Mouse (Mus musculus) embryonic stem cell, embryonic (primary cell): ENCODE data around the gene Atg5.

Experiments used
- CTCF ChIA-PET, 4 experiments: fragments of 300-600 bp in 2 of 4; fragments of 350-600 bp in 2 of 4; sonication (Branson Sonifier 250); formaldehyde crosslinking; loops; one replicate each; lab custom pipeline; 2022; ENCODE audit warnings: inconsistent platforms in 2 of 4; lab: Charles Lee
- POLR2A ChIA-PET, 4 experiments: fragments of 300-600 bp in 2 of 4; fragments of 350-600 bp in 2 of 4; sonication (Branson Sonifier 250); formaldehyde crosslinking; loops; one replicate each; lab custom pipeline; 2022; ENCODE audit warnings: antibody characterized with exemption in 4 of 4, inconsistent platforms in 1 of 4; lab: Charles Lee

Atg5 gene

GRCm38 (mm10) chr10:44362435-44362834 lies 94.3 kb downstream of the Atg5 start:
- ChIA-PET CTCF (interaction anchor here in 1 of 4 experiments (0.6 kb wide), 1 partner anchor 158 kb away, joined by 3 read pairs; no protein-coding TSS in a partner anchor), POLR2A (interaction anchor here in 2 of 4 experiments (1.0 to 2.5 kb wide), 2 partner anchors 29 to 83 kb away, joined by 3 to 16 read pairs; no protein-coding TSS in a partner anchor)

- ChIA-PET CTCF (interaction anchor here in 1 of 4 experiments (0.6 kb wide), 1 partner anchor 158 kb away, joined by 3 read pairs; no protein-coding TSS in a partner anchor), POLR2A (interaction anchor here in 1 of 4 experiments (1.0 kb wide), 1 partner anchor 83 kb away, joined by 3 read pairs; no protein-coding TSS in a partner anchor)
Measured at GRCm38 (mm10) chr10:44362846-44363245, 94.7 kb downstream of the Atg5 start.

GRCm38 (mm10) chr10:44366186-44366585 lies 98.0 kb downstream of the Atg5 start:
- ChIA-PET POLR2A (interaction anchor here in 2 of 4 experiments (0.7 to 21.0 kb wide), 11 partner anchors 8 to 117 kb away, joined by 3 to 296 read pairs (median 6); no protein-coding TSS in a partner anchor), CTCF (interaction anchor here in 2 of 4 experiments (0.6 kb wide), 2 partner anchors 50 to 94 kb away, joined by 3 to 7 read pairs; no protein-coding TSS in a partner anchor)

- ChIA-PET CTCF (interaction anchor here in 2 of 4 experiments (0.6 to 0.8 kb wide), 2 partner anchors 51 to 720 kb away, joined by 3 read pairs; no protein-coding TSS in a partner anchor), POLR2A (interaction anchor here (0.6 to 21.0 kb wide), 28 partner anchors 8 to 654 kb away, joined by 3 to 296 read pairs (median 4); no protein-coding TSS in a partner anchor)
Measured at GRCm38 (mm10) chr10:44367043-44367442, 98.9 kb downstream of the Atg5 start.

GRCm38 (mm10) chr10:44368596-44368995 lies 100.4 kb downstream of the Atg5 start:
- ChIA-PET CTCF (interaction anchor here in 3 of 4 experiments (0.6 to 0.7 kb wide), 3 partner anchors 22 to 1303 kb away, joined by 4 to 6 read pairs (median 4); no protein-coding TSS in a partner anchor), POLR2A (interaction anchor here in 3 of 4 experiments (0.6 to 21.0 kb wide), 41 partner anchors 8 to 704 kb away, joined by 3 to 296 read pairs (median 5); no protein-coding TSS in a partner anchor)

GRCm38 (mm10) chr10:44370666-44371065 lies 102.5 kb downstream of the Atg5 start:
- POLR2A ChIA-PET, result interaction anchor here (0.7 to 21.0 kb wide), 18 partner anchors 9 to 145 kb away, joined by 3 to 296 read pairs (median 4); no protein-coding TSS in a partner anchor
- CTCF ChIA-PET, result interaction anchor here in 2 of 4 experiments (0.5 to 0.6 kb wide), 2 partner anchors 83 to 1690 kb away, joined by 5 to 6 read pairs; no protein-coding TSS in a partner anchor

GRCm38 (mm10) chr10:44372210-44372609 lies 104.1 kb downstream of the Atg5 start:
- POLR2A ChIA-PET, result interaction anchor here in 2 of 4 experiments (1.1 to 21.0 kb wide), 5 partner anchors 9 to 20 kb away, joined by 3 to 296 read pairs (median 4); no protein-coding TSS in a partner anchor
- CTCF ChIA-PET, result no interaction called here

- CTCF ChIA-PET, result no interaction called here
- POLR2A ChIA-PET, result interaction anchor here in 3 of 4 experiments (0.6 to 21.0 kb wide), 6 partner anchors 16 to 866 kb away, joined by 3 to 296 read pairs (median 4); no protein-coding TSS in a partner anchor
Measured at GRCm38 (mm10) chr10:44374678-44375077, 106.5 kb downstream of the Atg5 start.

GRCm38 (mm10) chr10:44375501-44375900 lies 107.3 kb downstream of the Atg5 start:
- ChIA-PET CTCF (no interaction called here), POLR2A (interaction anchor here in 2 of 4 experiments (0.7 to 21.0 kb wide), 3 partner anchors 15 to 67 kb away, joined by 3 to 296 read pairs (median 3); no protein-coding TSS in a partner anchor)

GRCm38 (mm10) chr10:44377821-44378220 lies 109.7 kb downstream of the Atg5 start:
- POLR2A ChIA-PET, result interaction anchor here in 1 of 4 experiments (0.9 to 21.0 kb wide), 3 partner anchors 9 to 41 kb away, joined by 3 to 296 read pairs (median 3); no protein-coding TSS in a partner anchor
- CTCF ChIA-PET, result no interaction called here

- POLR2A ChIA-PET, result interaction anchor here in 2 of 4 experiments (0.9 to 21.0 kb wide), 6 partner anchors 11 to 65 kb away, joined by 3 to 296 read pairs (median 4); no protein-coding TSS in a partner anchor
- CTCF ChIA-PET, result no interaction called here
Measured at GRCm38 (mm10) chr10:44378403-44378802, 110.2 kb downstream of the Atg5 start.

- ChIA-PET CTCF (interaction anchor here in 1 of 4 experiments (0.7 kb wide), 1 partner anchor 17 kb away, joined by 11 read pairs; no protein-coding TSS in a partner anchor), POLR2A (interaction anchor here in 3 of 4 experiments (0.9 to 21.0 kb wide), 17 partner anchors 9 to 60 kb away, joined by 3 to 296 read pairs (median 6); no protein-coding TSS in a partner anchor)
Measured at GRCm38 (mm10) chr10:44380476-44381208, 112.5 kb downstream of the Atg5 start.

GRCm38 (mm10) chr10:44381397-44381796 lies 113.2 kb downstream of the Atg5 start:
- ChIA-PET POLR2A (interaction anchor here (0.6 to 21.0 kb wide), 22 partner anchors 9 to 83 kb away, joined by 3 to 296 read pairs (median 6); no protein-coding TSS in a partner anchor), CTCF (interaction anchor here in 2 of 4 experiments (0.7 kb wide), 4 partner anchors 16 to 878 kb away, joined by 3 to 11 read pairs (median 5); no protein-coding TSS in a partner anchor)

GRCm38 (mm10) chr10:44381948-44382347 lies 113.8 kb downstream of the Atg5 start:
- ChIA-PET POLR2A (interaction anchor here (0.6 to 21.0 kb wide), 21 partner anchors 8 to 82 kb away, joined by 3 to 296 read pairs (median 6); no protein-coding TSS in a partner anchor), CTCF (interaction anchor here in 2 of 4 experiments (0.7 kb wide), 3 partner anchors 618 to 877 kb away, joined by 3 to 6 read pairs (median 4); no protein-coding TSS in a partner anchor)

GRCm38 (mm10) chr10:44383213-44383612 lies 115.1 kb downstream of the Atg5 start:
- CTCF ChIA-PET, result interaction anchor here in 1 of 4 experiments (0.6 kb wide), 1 partner anchor 41 kb away, joined by 3 read pairs; no protein-coding TSS in a partner anchor

GRCm38 (mm10) chr10:44385227-44385626 lies 117.1 kb downstream of the Atg5 start:
- ChIA-PET CTCF (interaction anchor here in 1 of 4 experiments (0.7 kb wide), 1 partner anchor 136 kb away, joined by 3 read pairs; no protein-coding TSS in a partner anchor), POLR2A (interaction anchor here in 2 of 4 experiments (1.0 to 1.4 kb wide), 5 partner anchors 15 to 314 kb away, joined by 3 to 4 read pairs (median 3); no protein-coding TSS in a partner anchor)

More at GRCm38 (mm10) chr10:44383213-44383612, 115.1 kb downstream of the Atg5 start:
- POLR2A ChIA-PET, result interaction anchor here in 2 of 4 experiments (0.8 to 21.0 kb wide), 9 partner anchors 8 to 81 kb away, joined by 3 to 296 read pairs (median 5); no protein-coding TSS in a partner anchor

GRCm38 (mm10) chr10:44388706-44389233 lies 120.6 kb downstream of the Atg5 start:
- CTCF ChIA-PET, result no interaction called here

More at GRCm38 (mm10) chr10:44388706-44389233, 120.6 kb downstream of the Atg5 start:
- POLR2A ChIA-PET, result interaction anchor here (0.6 to 11.3 kb wide), 24 partner anchors 11 to 1108 kb away, joined by 3 to 296 read pairs (median 4); no protein-coding TSS in a partner anchor
